Mouse (Mus musculus) C2C12 (cell line): ENCODE data around the gene 4930404N11Rik. TPM values are rescaled to one million over a fixed set of nuclear protein-coding genes. Genes with fewer than 3 reads are reported as not detected.

Source experiments
- H3K27me3 ChIP-seq: one replicate; pipeline ENCODE4 v1.6.1; 2011; ENCODE audit not compliant: control insufficient read depth, insufficient read depth, insufficient read length
- H3K36me3 ChIP-seq: one replicate; pipeline ENCODE4 v1.6.1; 2011; ENCODE audit not compliant: control insufficient read depth, insufficient read depth
- H3K4me3 ChIP-seq: one replicate; pipeline ENCODE4 v1.5.1; 2011; ENCODE audit warnings: mild to moderate bottlenecking, control low read depth; ENCODE audit not compliant: poor library complexity, insufficient read depth, severe bottlenecking
- H3K79me2 ChIP-seq: one replicate; pipeline ENCODE4 v1.6.1; 2011; ENCODE audit not compliant: control insufficient read depth, insufficient read depth
- H3K79me3 ChIP-seq: one replicate; pipeline ENCODE4 v1.6.1; 2011; ENCODE audit warnings: low read depth, control low read depth
- H3ac ChIP-seq: one replicate; pipeline ENCODE3; 2011; ENCODE audit warnings: low read depth; ENCODE audit not compliant: control insufficient read depth, insufficient read length
- CEBPB ChIP-seq: IDR thresholded peaks from one replicate; pipeline ENCODE4 v1.6.1; 2011; ENCODE audit warnings: low read depth, mild to moderate bottlenecking, control low read depth, moderate library complexity
- CTCF ChIP-seq: IDR thresholded peaks from one replicate; pipeline ENCODE4 v1.5.1; 2011; ENCODE audit not compliant: control insufficient read depth, insufficient read depth, insufficient read length
- FOSL1 ChIP-seq: IDR thresholded peaks from one replicate; pipeline ENCODE4 v1.8.0; 2011; ENCODE audit warnings: mild to moderate bottlenecking, low read length; ENCODE audit not compliant: poor library complexity, insufficient read depth, severe bottlenecking
- MAX ChIP-seq: IDR thresholded peaks from one replicate; pipeline ENCODE4 v1.6.1; 2011; ENCODE audit warnings: mild to moderate bottlenecking, control low read depth
- MYOD1 ChIP-seq: IDR thresholded peaks from one replicate; pipeline ENCODE4 v1.6.1; 2011; ENCODE audit warnings: low read depth; ENCODE audit not compliant: control insufficient read depth, insufficient read length
- MYOG ChIP-seq: IDR thresholded peaks from one replicate; pipeline ENCODE4 v1.6.1; 2011; ENCODE audit not compliant: control insufficient read depth, insufficient read length; ENCODE audit errors: extremely low read depth
- USF1 ChIP-seq: IDR thresholded peaks from one replicate; pipeline ENCODE4 v1.6.1; 2011; ENCODE audit warnings: low read depth, mild to moderate bottlenecking, control low read depth, moderate library complexity
- polyA plus RNA-seq: library from polyadenylated mRNA; unstranded; fragments of >200 nt; fragmentation: generic; extraction: Trizol; gene quantifications from one replicate; pipeline ENCODE4 v1.2.1, GENCODE M21; 2012; ENCODE audit warnings: missing spikeins

The 4930404N11Rik gene
- polyA plus RNA-seq, 1 experiment: 0.51 TPM

- Histone ChIP-seq H3ac (peak within 1 kb of the TSS; percentile 95), H3K79me3 (peaks cover 5% of the 10 kb centered on the region), H3K36me3 (peaks cover 21% of the 10 kb centered on the region), H3K27me3 (no peaks in the 10 kb centered on the region), H3K4me3 (peak within 1 kb of the TSS; percentile 95), H3K79me2 (peaks cover 14% of the 10 kb centered on the region)
- TF ChIP-seq USF1 (no peak), CTCF (peak; percentile 57), MYOD1 (no peak), MYOG (no peak), CEBPB (no peak)
Observed at GRCm38 (mm10) chr10:81350351-81351063, 15.1 kb downstream of the 4930404N11Rik start, which contains the start of gene Hmg20b. Hmg20b (minus strand) TSS chr10:81350480.

- peaks cover 14% of the 10 kb centered on the region for H3K79me2 ChIP-seq
- H3K36me3 ChIP-seq: peaks cover 21% of the 10 kb centered on the region
- no peaks in the 10 kb centered on the region for H3K27me3 ChIP-seq
- H3ac ChIP-seq: peak overlapping the region; percentile 95
- peak overlapping the region; percentile 95 for H3K4me3 ChIP-seq
- TF ChIP-seq MYOD1 (no peak), MYOG (no peak), FOSL1 (no peak), CTCF (no peak), MAX (no peak), USF1 (no peak), CEBPB (no peak)
- H3K79me3 ChIP-seq: peaks cover 5% of the 10 kb centered on the region
Observed at GRCm38 (mm10) chr10:81349961-81350350, 15.7 kb downstream of the 4930404N11Rik start.

GRCm38 (mm10) chr10:81349146-81349545, 16.5 kb downstream of the 4930404N11Rik start:
- H3K79me2 ChIP-seq: peaks cover 14% of the 10 kb centered on the region
- TF ChIP-seq FOSL1: no peak
- TF ChIP-seq MYOG: no peak
- TF ChIP-seq CTCF: no peak
- no peak for TF ChIP-seq CEBPB
- peaks cover 5% of the 10 kb centered on the region for H3K79me3 ChIP-seq
- H3ac ChIP-seq: peak overlapping the region; percentile 95
- H3K4me3 ChIP-seq: peak overlapping the region; percentile 95
- H3K27me3 ChIP-seq: no peaks in the 10 kb centered on the region
- H3K36me3 ChIP-seq: peaks cover 21% of the 10 kb centered on the region

- H3K79me2 ChIP-seq: peaks cover 14% of the 10 kb centered on the region
- H3K36me3 ChIP-seq: peaks cover 21% of the 10 kb centered on the region
- H3K4me3 ChIP-seq: no peak overlapping the region
- TF ChIP-seq MAX: no peak
- no peak for TF ChIP-seq MYOD1
- no peak for TF ChIP-seq CEBPB
- no peak for TF ChIP-seq CTCF
- no peak for TF ChIP-seq MYOG
- TF ChIP-seq USF1: no peak
- no peak for TF ChIP-seq FOSL1
- peaks cover 5% of the 10 kb centered on the region for H3K79me3 ChIP-seq
- H3K27me3 ChIP-seq: peaks cover 11% of the 10 kb centered on the region
- no peak overlapping the region for H3ac ChIP-seq
Observed at GRCm38 (mm10) chr10:81346453-81347067, 19.1 kb downstream of the 4930404N11Rik start.

- peaks cover 5% of the 10 kb centered on the region for H3K79me3 ChIP-seq
- no peak overlapping the region for H3ac ChIP-seq
- TF ChIP-seq USF1: no peak
- no peak for TF ChIP-seq CTCF
- no peak for TF ChIP-seq MAX
- no peak for TF ChIP-seq CEBPB
- TF ChIP-seq MYOD1: no peak
- TF ChIP-seq MYOG: no peak
- TF ChIP-seq FOSL1: no peak
- peaks cover 11% of the 10 kb centered on the region for H3K27me3 ChIP-seq
- peaks cover 14% of the 10 kb centered on the region for H3K79me2 ChIP-seq
- H3K4me3 ChIP-seq: no peak overlapping the region
- H3K36me3 ChIP-seq: peaks cover 21% of the 10 kb centered on the region
Observed at GRCm38 (mm10) chr10:81345162-81345534, 20.5 kb downstream of the 4930404N11Rik start.
